Mouse (Mus musculus): Measurements from ENCODE around the gene H3f3b.

H3f3b gene

GRCm38 (mm10) chr11:116027756-116028155 is at the start of gene H3f3b:
H3f3b (minus strand) TSS chr11:116027962.
- in situ Hi-C loops (cut with MboI, MseI): loop anchor here (10.0 kb wide), 1 partner anchor 1287 kb away; no protein-coding TSS in a partner anchor

- in situ Hi-C loops (cut with MboI, MseI): no loop called here
Observed at GRCm38 (mm10) chr11:116076836-116077235, 49.1 kb upstream of the H3f3b start.

GRCm38 (mm10) chr11:116076266-116076540 is 48.4 kb upstream of the H3f3b start:
- in situ Hi-C loops (cut with MboI, MseI): no loop called here

GRCm38 (mm10) chr11:116075539-116076265 is 47.9 kb upstream of the H3f3b start:
- in situ Hi-C loops (cut with MboI, MseI): no loop called here

- in situ Hi-C loops (cut with MboI, MseI): no loop called here
Observed at GRCm38 (mm10) chr11:116074436-116074991, 46.8 kb upstream of the H3f3b start.

GRCm38 (mm10) chr11:116072608-116073007 is 44.8 kb upstream of the H3f3b start:
- in situ Hi-C loops (cut with MboI, MseI): no loop called here

GRCm38 (mm10) chr11:116071510-116071909 is 43.7 kb upstream of the H3f3b start:
- in situ Hi-C loops (cut with MboI, MseI): no loop called here

- in situ Hi-C loops (cut with MboI, MseI): no loop called here
Observed at GRCm38 (mm10) chr11:116065345-116065744, 37.6 kb upstream of the H3f3b start.

- in situ Hi-C loops (cut with MboI, MseI): no loop called here
Observed at GRCm38 (mm10) chr11:116064187-116064867, 36.6 kb upstream of the H3f3b start.

- in situ Hi-C loops (cut with MboI, MseI): no loop called here
Observed at GRCm38 (mm10) chr11:116063562-116063961, 35.8 kb upstream of the H3f3b start.

GRCm38 (mm10) chr11:116062521-116062920 is 34.8 kb upstream of the H3f3b start:
- in situ Hi-C loops (cut with MboI, MseI): no loop called here

- in situ Hi-C loops (cut with MboI, MseI): no loop called here
Observed at GRCm38 (mm10) chr11:116061641-116062415, 34.1 kb upstream of the H3f3b start.

- in situ Hi-C loops (cut with MboI, MseI): no loop called here
Observed at GRCm38 (mm10) chr11:116060596-116060995, 32.8 kb upstream of the H3f3b start.

- in situ Hi-C loops (cut with MboI, MseI): loop anchor here (10.0 kb wide), 1 partner anchor 905 kb away; no protein-coding TSS in a partner anchor
Observed at GRCm38 (mm10) chr11:116059691-116060025, 31.9 kb upstream of the H3f3b start.

GRCm38 (mm10) chr11:116058868-116059690 is 31.3 kb upstream of the H3f3b start:
- in situ Hi-C loops (cut with MboI, MseI): loop anchor here (10.0 kb wide), 1 partner anchor 906 kb away; no protein-coding TSS in a partner anchor

- in situ Hi-C loops (cut with MboI, MseI): loop anchor here (10.0 kb wide), 1 partner anchor 907 kb away; no protein-coding TSS in a partner anchor
Observed at GRCm38 (mm10) chr11:116058022-116058614, 30.4 kb upstream of the H3f3b start.

- in situ Hi-C loops (cut with MboI, MseI): loop anchor here (10.0 kb wide), 1 partner anchor 907 kb away; no protein-coding TSS in a partner anchor
Observed at GRCm38 (mm10) chr11:116057237-116057881, 29.6 kb upstream of the H3f3b start.

- in situ Hi-C loops (cut with MboI, MseI): loop anchor here (10.0 kb wide), 1 partner anchor 909 kb away; no protein-coding TSS in a partner anchor
Observed at GRCm38 (mm10) chr11:116055873-116056272, 28.1 kb upstream of the H3f3b start.

- in situ Hi-C loops (cut with MboI, MseI): loop anchor here (10.0 kb wide), 1 partner anchor 911 kb away; no protein-coding TSS in a partner anchor
Observed at GRCm38 (mm10) chr11:116053510-116054229, 25.9 kb upstream of the H3f3b start.

All from regulatory T cell (primary cell).